Mouse (Mus musculus) 3134 (cell line): ENCODE data around the gene Armcx3.
"Not testable (repeated sequence)": the region's sequence is repeated elsewhere in the genome, so short reads cannot be mapped to it uniquely, and the experiment has no call there.

Experiments
- DNase-seq: peaks from one replicate; pipeline ENCODE4 v3.0.0-alpha.2; 2011; ENCODE audit warnings: low spot score; ENCODE audit not compliant: insufficient read length; ENCODE audit errors: extremely low read depth

Armcx3 gene

GRCm38 (mm10) chrX:134756434-134757292, at the start of gene Armcx3:
Armcx3 (plus strand) TSS chrX:134756595.
- peak; percentile 73 for DNase-seq

DNA sequence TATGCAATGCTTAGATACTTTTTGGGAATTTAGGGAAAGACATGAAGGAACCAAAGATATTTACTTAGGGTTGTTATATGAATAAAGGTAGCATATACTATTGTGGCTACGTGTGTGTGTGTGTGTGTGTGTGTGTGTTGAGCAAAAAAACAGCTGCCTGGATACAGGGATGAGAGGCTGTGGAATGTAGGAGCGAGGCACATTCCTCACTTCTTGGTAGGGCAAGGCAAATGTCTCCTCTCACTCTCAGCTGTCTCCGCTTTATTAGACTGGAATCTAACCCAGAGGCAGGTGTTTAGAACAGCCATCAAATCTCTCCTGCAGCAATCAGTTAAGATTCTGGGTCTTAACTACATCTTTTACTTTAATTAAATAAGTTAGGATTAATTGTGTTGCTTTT, 39.5 kb upstream of the Armcx3 start:
- no peak for DNase-seq

DNA sequence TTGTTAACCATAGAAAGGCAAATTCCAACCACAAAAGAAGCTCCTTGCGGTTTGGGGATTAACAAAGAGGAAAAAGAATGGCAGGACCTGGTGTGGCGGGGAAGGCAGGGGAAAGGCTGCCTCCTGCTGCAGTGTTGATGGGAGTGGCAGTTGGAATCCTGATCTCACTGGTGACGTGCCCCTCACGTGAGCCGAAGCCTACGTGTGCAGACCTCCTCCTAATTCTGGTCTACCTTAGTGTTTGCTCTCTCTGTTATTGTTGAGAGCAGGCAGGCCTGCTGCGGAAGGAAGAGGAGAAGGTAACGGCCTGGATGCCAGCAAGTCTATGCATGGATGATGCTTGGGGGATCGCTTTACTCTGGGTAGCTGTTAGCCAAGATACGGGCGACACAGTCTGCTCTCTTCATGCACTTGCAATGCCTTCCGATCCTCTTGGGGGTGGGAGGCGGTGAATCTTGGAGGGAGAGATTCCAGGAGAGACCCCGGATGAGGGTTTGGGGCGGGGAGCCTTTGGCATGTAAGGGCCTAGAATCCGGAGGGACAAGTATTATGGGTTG, 38.6 kb upstream of the Armcx3 start, which contains the start of gene Armcx1:
TSS of gene Armcx1 (plus strand) at position 212 of the 557 bp plus-strand sequence.
- peak; percentile 52 for DNase-seq

DNA sequence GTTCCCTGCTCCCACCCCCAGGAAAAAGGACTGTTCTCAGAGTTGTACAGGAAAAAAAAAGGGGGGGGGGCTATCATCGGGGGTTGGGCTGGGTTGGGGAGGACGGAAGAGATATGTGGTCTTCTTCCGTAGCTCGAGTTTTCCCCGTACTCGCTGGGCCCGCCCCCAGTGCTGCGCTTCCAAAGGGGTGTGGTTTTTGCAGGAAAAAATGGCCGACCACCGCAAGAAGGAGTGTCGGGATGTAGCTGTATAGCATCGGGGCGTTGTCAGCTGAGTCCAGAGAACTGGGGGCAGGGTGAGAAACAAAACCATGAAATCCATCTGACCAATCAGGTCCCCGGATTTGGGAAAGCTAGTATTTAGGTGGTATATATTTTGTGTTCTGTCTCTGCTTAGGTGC, 37.9 kb upstream of the Armcx3 start:
- DNase-seq = peak; percentile 63

DNA sequence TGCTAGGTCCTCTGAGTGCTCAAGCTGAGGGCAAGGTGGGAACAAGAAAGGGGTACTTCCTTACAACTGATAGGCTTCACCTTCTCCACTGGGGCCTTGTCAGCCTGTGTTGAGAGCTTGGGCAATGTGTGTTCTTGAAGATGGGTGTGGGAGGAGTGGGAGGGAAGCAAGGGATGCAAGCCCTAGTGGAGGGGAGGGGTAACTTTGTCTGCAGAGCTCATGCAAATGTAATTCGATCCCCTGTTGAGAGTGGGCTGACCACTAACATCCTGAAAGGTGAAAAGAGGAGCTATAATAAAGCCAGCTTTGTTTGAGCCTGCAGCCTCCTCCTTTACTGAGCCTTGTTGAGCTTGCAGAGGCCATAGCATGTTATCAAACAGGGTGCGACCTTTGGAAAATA, 32.6 kb upstream of the Armcx3 start:
- not testable (repeated sequence) for DNase-seq

- no peak for DNase-seq
Observed at GRCm38 (mm10) chrX:134729778-134730177, 26.6 kb upstream of the Armcx3 start.

- DNase-seq = no peak
Observed at GRCm38 (mm10) chrX:134737796-134738195, 18.6 kb upstream of the Armcx3 start.

DNA sequence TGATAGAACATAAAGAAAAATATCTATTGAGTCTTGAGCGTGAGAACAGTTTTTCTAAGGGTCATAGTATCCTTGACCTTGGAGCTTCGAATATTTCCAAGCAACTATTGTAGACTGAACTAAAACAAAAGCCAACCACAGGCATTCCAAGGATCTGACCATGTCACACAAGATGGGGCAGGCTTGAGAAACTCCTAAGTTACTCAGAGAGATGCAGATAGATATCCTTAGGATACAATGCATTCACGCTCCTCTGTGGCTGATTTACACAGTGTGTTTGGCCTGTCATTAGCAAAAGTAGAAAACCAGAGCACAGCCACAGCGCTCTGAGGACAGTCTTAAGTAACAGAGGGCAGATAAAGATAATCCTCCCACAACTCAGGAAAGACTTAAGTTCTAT, 17.2 kb upstream of the Armcx3 start:
- DNase-seq = no peak

DNA sequence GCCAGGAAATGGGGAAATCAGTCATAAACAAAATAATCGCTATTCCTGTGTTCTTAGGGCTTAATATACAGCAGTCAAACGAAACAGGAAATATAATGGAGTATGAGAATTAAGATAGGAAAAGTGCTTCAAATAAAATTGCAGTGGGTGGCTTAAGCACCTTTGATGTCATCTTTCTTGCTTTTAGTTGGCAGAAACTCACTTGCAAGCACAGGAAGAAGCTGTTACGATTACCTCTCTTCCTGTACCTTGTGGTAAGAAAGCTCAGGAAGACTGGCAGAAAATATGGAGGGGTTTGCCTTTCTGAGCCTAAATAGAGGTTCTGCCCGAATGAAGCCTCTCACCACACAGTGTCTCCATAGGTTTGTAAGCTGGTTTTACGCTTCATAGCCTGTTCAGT, 14.5 kb upstream of the Armcx3 start:
- DNase-seq = no peak

- peak; percentile 14 for DNase-seq
Observed at GRCm38 (mm10) chrX:134746459-134746858, 9.9 kb upstream of the Armcx3 start.

DNA sequence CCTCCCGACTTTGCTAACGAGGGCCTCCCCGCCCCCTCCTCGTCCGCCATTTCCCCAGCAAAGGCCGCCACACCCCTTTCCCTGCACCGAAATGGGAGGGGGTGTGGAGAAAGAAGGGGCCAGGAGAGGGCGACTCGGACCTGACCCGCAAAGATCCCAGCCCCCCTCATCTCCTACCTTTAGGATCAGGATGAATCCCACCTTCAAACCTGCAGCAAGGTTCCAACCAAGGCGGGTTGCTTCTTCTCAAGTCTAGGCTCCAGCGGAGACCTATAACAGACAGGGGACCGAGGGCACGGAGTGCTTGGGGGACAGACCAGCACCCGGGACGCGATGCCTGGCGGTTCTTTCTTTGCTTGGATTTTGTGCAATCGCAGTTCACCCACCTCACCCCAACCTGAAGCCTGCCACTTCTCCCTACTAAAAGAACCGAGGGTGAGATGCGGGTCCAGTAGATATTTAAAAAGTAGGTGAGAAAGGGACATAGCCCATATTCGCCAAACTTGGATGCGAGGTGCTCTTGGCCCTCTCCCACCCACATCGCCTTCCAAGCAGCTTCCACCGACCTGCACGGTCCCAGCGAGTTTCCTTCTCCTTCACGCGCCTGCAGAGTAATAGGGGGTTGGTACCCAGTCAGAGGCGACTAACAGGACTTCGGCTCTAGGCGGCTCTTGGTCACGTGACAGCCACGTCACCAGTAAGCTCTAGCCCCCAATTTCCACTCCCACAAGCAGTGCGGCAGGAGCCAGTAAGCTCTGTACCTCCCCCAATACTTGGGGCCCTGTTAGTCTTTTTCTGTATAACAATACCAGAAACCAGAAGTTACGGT, 5.4 kb upstream of the Armcx3 start, which contains the start of gene Armcx6:
TSS of gene Armcx6 (minus strand) at position 654 of the 829 bp plus-strand sequence.
- no peak for DNase-seq

GRCm38 (mm10) chrX:134751910-134752309, 4.5 kb upstream of the Armcx3 start:
- DNase-seq = no peak

GRCm38 (mm10) chrX:134752584-134752983, 3.8 kb upstream of the Armcx3 start:
- no peak for DNase-seq

DNA sequence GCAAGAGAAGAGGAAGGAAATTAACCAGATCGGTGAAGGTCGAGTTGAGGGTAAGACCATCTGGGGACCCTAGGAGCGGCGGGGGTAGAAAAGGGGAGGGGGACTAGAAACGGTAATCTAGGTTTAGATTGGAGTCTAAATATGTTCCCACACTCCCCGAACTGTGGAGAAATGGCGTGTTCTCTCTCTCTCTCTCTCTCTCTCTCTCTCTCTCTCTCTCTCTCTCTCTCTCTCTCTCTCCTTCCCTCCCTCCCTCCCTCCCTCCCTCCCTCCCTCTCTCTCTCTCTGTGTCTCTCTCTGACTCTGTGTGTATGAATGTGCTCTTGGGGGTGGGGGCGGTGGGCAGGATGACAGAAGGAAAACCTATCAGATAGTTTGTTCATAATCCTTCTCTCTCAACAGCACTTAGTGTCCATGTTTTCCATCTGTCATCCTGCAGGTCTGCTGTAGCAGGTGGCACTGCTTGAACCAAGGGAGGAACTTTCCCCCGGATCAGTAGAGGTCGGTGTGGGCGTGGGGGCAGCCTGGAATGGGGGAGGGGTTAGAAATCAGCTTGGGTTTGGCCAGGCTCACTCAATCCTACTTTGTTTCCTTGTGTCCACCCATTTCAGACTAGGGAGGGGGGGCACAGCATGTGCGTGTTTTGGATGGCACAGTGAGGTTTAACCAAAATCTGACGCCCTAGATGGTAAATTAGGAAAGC, 1.0 kb downstream of the Armcx3 start:
- peak; percentile 13 for DNase-seq

DNA sequence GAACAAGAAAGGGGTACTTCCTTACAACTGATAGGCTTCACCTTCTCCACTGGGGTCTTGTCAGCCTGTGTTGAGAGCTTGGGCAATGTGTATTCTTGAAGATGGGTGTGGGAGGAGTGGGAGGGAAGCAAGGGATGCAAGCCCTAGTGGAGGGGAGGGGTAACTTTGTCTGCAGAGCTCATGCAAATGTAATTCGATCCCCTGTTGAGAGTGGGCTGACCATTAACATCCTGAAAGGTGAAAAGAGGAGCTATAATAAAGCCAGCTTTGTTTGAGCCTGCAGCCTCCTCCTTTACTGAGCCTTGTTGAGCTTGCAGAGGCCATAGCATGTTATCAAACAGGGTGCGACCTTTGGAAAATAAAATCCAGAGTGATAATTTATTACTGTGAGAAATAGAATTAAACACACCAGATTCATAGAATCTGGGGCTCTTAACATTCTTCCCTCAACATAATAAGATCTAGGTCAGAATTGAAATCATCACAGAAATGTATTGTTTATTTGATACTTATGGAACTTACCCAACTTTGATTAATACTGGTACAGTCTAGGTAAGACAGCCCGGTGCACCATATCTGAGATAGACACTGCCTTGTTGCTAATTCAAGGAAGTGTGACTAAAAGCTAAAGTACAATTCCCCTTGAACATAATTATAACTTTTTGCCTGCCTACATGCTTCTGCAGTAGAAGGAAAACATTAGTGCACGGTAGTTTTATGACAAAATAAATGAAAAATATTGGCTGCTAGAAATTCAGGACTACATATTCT, 7.2 kb downstream of the Armcx3 start:
- not testable (repeated sequence) for DNase-seq

DNA sequence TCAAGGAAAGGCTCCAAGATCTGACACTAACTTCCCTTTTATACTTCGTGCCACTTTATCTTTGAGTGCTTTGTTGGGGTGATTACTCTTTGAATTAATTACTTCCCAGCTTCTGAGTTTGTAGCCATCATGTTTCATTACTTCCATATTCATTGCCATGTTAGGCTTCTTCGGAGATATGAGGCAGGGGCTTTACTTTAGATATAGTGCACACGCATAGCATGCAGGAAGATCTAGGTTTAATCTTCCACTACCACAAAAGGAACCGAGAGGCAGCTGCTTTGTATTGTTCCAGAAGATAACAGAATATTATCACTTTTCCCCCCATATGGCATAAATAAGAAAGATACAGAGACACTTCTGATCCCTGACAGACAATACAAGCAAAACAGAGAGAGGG, 31.3 kb downstream of the Armcx3 start:
- DNase-seq = no peak

GRCm38 (mm10) chrX:134807833-134808754, 51.7 kb downstream of the Armcx3 start:
- DNase-seq = peak; percentile 52

DNA sequence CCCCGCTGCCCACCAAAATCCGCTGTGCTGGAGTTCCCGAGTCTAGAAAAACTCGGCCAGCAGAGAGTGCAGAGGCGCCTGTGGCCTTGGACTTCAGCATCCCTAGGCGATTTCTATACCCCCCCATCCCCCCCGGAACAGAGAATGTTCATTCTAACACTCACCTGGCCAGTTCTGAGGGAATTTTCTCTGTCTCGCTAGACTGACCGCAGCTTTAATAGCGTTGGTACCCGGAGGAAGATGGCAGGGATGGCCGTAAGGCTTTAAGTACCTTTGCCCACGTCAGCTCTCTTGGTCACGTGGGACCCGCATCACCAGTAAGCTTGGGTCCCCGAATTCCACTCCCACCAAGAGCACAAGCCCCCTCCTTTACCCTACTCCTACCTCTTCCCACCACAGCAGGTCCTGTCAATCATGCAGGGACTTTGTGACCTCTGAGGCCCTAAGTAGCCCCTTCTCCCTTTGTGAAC, 52.4 kb downstream of the Armcx3 start, which contains the start of gene Armcx2:
TSS of gene Armcx2 (minus strand) at position 467 of the 470 bp plus-strand sequence.
- DNase-seq = peak; percentile 58
